Mouse (Mus musculus): ENCODE measurements around the gene Ldhd.

Ldhd gene

GRCm38 (mm10) chr8:111630105-111630521 is at the start of gene Ldhd:
Gene Ldhd (minus strand): TSS chr8:111630374.
- DNase-seq, result peak; percentile 79

GRCm38 (mm10) chr8:111678848-111679247 is 48.7 kb upstream of the Ldhd start:
- no peak for DNase-seq

GRCm38 (mm10) chr8:111678111-111678510 is 47.9 kb upstream of the Ldhd start:
- DNase-seq, result peak; percentile 80

- peak; percentile 28 for DNase-seq
These were observed 46.1 kb upstream of the Ldhd start for GRCm38 (mm10) chr8:111676237-111676636.

GRCm38 (mm10) chr8:111666751-111667150 is 36.6 kb upstream of the Ldhd start:
- DNase-seq, result no peak

- peak; percentile 85 for DNase-seq
These were observed 32.3 kb upstream of the Ldhd start for GRCm38 (mm10) chr8:111662473-111662872.

- DNase-seq, result no peak
These were observed 28.7 kb upstream of the Ldhd start for GRCm38 (mm10) chr8:111658819-111659423.

- DNase-seq, result no peak
These were observed 27.2 kb upstream of the Ldhd start for GRCm38 (mm10) chr8:111657312-111657854.

- DNase-seq, result no peak
These were observed 23.4 kb upstream of the Ldhd start for GRCm38 (mm10) chr8:111653524-111653923.

GRCm38 (mm10) chr8:111650651-111651050 is 20.5 kb upstream of the Ldhd start:
- no peak for DNase-seq

- no peak for DNase-seq
These were observed 18.7 kb upstream of the Ldhd start for GRCm38 (mm10) chr8:111648834-111649233.

GRCm38 (mm10) chr8:111645715-111646114 is 15.5 kb upstream of the Ldhd start:
- no peak for DNase-seq

- peak; percentile 52 for DNase-seq
These were observed 14.3 kb upstream of the Ldhd start for GRCm38 (mm10) chr8:111644286-111645051.

- peak; percentile 94 for DNase-seq
These were observed 13.3 kb upstream of the Ldhd start, which contains the start of gene Zfp1 for GRCm38 (mm10) chr8:111643264-111644141. Gene Zfp1 (plus strand): TSS chr8:111643401.

- no peak for DNase-seq
These were observed 12.7 kb upstream of the Ldhd start for GRCm38 (mm10) chr8:111642939-111643263.

- peak; percentile 45 for DNase-seq
These were observed 12.3 kb upstream of the Ldhd start for GRCm38 (mm10) chr8:111642496-111642895.

GRCm38 (mm10) chr8:111641064-111641463 is 10.9 kb upstream of the Ldhd start:
- DNase-seq, result no peak

- no peak for DNase-seq
These were observed 7.9 kb upstream of the Ldhd start for GRCm38 (mm10) chr8:111638086-111638485.

- DNase-seq, result no peak
These were observed 2.8 kb upstream of the Ldhd start for GRCm38 (mm10) chr8:111632976-111633375.

GRCm38 (mm10) chr8:111631589-111631988 is 1.4 kb upstream of the Ldhd start:
- DNase-seq, result no peak

GRCm38 (mm10) chr8:111628894-111629501 is 1.2 kb downstream of the Ldhd start:
- DNase-seq, result peak; percentile 31

- no peak for DNase-seq
These were observed 1.8 kb downstream of the Ldhd start for GRCm38 (mm10) chr8:111628401-111628800.

GRCm38 (mm10) chr8:111627923-111628322 is 2.3 kb downstream of the Ldhd start:
- no peak for DNase-seq

All from cerebellum, adult 9-10 months (tissue).